Mouse (Mus musculus) hindbrain, embryonic 12.5 days (tissue): ENCODE results near the gene Stk11. TPM values are rescaled to one million over a fixed set of nuclear protein-coding genes. Genes with fewer than 3 reads are reported as not detected.

Experiments used
- ATAC-seq: fragments of 200-750 bp; cut with Nextera tagmentation; 2 replicates; pipeline ENCODE4 v1.8.0; 2017; ENCODE audit warnings: moderate TSS enrichment; ENCODE audit not compliant: low FRiP score
- H3K27ac ChIP-seq: fragments of 300-500 bp; sonication (generic); 2 replicates; pipeline ENCODE4 v1.5.1; 2016; ENCODE audit warnings: mild to moderate bottlenecking
- H3K27me3 ChIP-seq: fragments of 300-500 bp; sonication (generic); 2 replicates; pipeline ENCODE4 v1.6.1; 2016; ENCODE audit warnings: mild to moderate bottlenecking
- H3K36me3 ChIP-seq: fragments of 300-500 bp; sonication (generic); 2 replicates; pipeline ENCODE4 v1.6.1; 2016; ENCODE audit warnings: mild to moderate bottlenecking
- H3K4me1 ChIP-seq: fragments of 300-500 bp; sonication (generic); 2 replicates; pipeline ENCODE4 v1.6.1; 2016
- H3K4me2 ChIP-seq: fragments of 300-500 bp; sonication (generic); replicated peaks from 2 replicates; pipeline ENCODE4 v1.6.1; 2016; ENCODE audit warnings: mild to moderate bottlenecking
- H3K4me3 ChIP-seq: fragments of 300-500 bp; sonication (generic); 2 replicates; pipeline ENCODE4 v1.5.1; 2016; ENCODE audit warnings: mild to moderate bottlenecking
- H3K9ac ChIP-seq: fragments of 300-500 bp; sonication (generic); 2 replicates; pipeline ENCODE4 v1.6.1; 2016; ENCODE audit warnings: mild to moderate bottlenecking, moderate library complexity
- H3K9me3 ChIP-seq: fragments of 300-500 bp; sonication (generic); replicated peaks from 2 replicates; pipeline ENCODE4 v1.6.1; 2016; ENCODE audit warnings: mild to moderate bottlenecking
- WGBS: fragments of 180-500 bp; shearing (Covaris S2); methylation state at CpG from one replicate; pipeline ENCODE4 v1.1.7; 2016; 5-methylcytosine and 5-hydroxymethylcytosine counted together
- polyA plus RNA-seq: library from polyadenylated mRNA; unstranded; fragments of >200 nt; fragmentation: Nextera tagmentation; extraction: Ambion mirVana; gene quantifications from 2 replicates; pipeline ENCODE4 v1.2.1, GENCODE M21; 2016

Stk11 gene
- polyA plus RNA-seq, 1 experiment from 2014 or later: 16.1 TPM

DNA sequence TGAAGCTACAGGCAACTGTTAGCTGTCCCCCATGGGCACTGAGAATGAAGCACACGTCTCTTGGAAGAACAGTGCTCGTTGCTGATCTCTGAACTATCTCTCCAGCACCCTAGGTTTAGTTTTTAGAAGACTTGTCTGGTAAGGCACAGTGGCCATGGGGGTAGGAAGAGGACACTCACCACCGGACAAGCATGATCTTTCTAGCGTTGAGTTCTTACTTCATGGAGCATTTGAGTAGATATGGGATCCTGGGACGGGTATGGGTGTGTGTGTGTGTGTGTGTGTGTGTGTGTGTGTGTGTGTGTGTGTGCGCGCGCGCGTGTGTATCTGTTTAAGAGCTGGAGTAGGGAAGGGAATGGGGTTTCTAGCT lies 25.0 kb downstream of the Stk11 start, which contains the start of gene Cbarp:
Gene Cbarp, minus strand, starts transcription at position 170 of the 370 bp plus-strand sequence.
- H3K4me2 ChIP-seq: peak within 1 kb of the TSS; percentile 96
- H3K4me3 ChIP-seq: peak within 1 kb of the TSS; percentile 72
- H3K9me3 ChIP-seq: no peaks in the 10 kb centered on the region
- 77% methylated on average over 10 of the region's 10 CpGs for WGBS
- H3K27me3 ChIP-seq: peaks cover 19% of the 10 kb centered on the region
- peaks cover 30% of the 10 kb centered on the region for H3K36me3 ChIP-seq
- H3K27ac ChIP-seq: peak within 1 kb of the TSS; percentile 96
- no peak for ATAC-seq
- peaks cover 54% of the 10 kb centered on the region for H3K4me1 ChIP-seq
- H3K9ac ChIP-seq: peak within 1 kb of the TSS; percentile 59

DNA sequence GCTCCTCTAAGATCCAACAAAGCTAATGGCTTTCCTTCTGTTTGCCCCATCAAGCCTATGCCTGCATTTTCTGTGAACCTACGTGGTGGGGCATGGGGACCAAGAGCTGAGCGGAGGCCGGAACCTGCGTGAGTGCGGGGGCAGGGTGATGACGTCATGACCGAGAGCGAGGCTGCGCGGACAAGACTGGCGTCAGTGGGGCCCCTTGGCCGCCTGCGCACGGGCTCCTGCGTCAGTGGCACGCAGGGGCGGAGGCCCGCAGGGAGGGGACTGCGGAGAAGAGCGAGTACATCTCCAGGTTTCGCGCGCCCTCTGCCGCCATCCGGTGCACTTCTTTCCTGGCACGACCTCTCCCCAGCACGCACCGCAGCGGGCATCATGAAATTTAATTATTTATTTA lies 25.6 kb downstream of the Stk11 start:
- Histone ChIP-seq H3K27ac (peak overlapping the region; percentile 89), H3K4me2 (peak overlapping the region; percentile 89), H3K4me3 (peak overlapping the region; percentile 64), H3K4me1 (peaks cover 58% of the 10 kb centered on the region), H3K27me3 (peaks cover 13% of the 10 kb centered on the region), H3K9ac (peak overlapping the region; percentile 59), H3K9me3 (no peaks in the 10 kb centered on the region), H3K36me3 (peaks cover 24% of the 10 kb centered on the region)
- peak; percentile 39 for ATAC-seq
- 0% methylated on average over 29 of the region's 29 CpGs for WGBS

- Histone ChIP-seq H3K27me3 (peaks cover 6% of the 10 kb centered on the region), H3K36me3 (peaks cover 20% of the 10 kb centered on the region), H3K4me2 (peak overlapping the region; percentile 89), H3K9me3 (no peaks in the 10 kb centered on the region), H3K4me3 (peak overlapping the region; percentile 64), H3K27ac (peak overlapping the region; percentile 89), H3K4me1 (peaks cover 52% of the 10 kb centered on the region), H3K9ac (peak overlapping the region; percentile 87)
- 1% methylated on average over 42 of the region's 43 CpGs for WGBS
- ATAC-seq: peak; percentile 81
Measured at GRCm38 (mm10) chr10:80141786-80142529, 26.4 kb downstream of the Stk11 start.

- Histone ChIP-seq H3K9ac (peak overlapping the region; percentile 87), H3K27me3 (peaks cover under 1% of the 10 kb centered on the region; the same call in 1 of the 2 replicates), H3K4me1 (peaks cover 52% of the 10 kb centered on the region), H3K27ac (peak overlapping the region; percentile 75), H3K9me3 (no peaks in the 10 kb centered on the region), H3K36me3 (peaks cover 20% of the 10 kb centered on the region), H3K4me2 (peak overlapping the region; percentile 89), H3K4me3 (peak overlapping the region; percentile 64)
- WGBS: under 1% methylated on average over 15 of the region's 15 CpGs
- ATAC-seq: no peak; the same call in 1 of the 2 replicates
Measured at GRCm38 (mm10) chr10:80142530-80142925, 26.9 kb downstream of the Stk11 start.

GRCm38 (mm10) chr10:80143664-80144063 lies 28.1 kb downstream of the Stk11 start:
- H3K4me3 ChIP-seq: no peak overlapping the region
- peaks cover 46% of the 10 kb centered on the region for H3K4me1 ChIP-seq
- H3K9me3 ChIP-seq: no peaks in the 10 kb centered on the region
- 92% methylated on average over 7 of the region's 7 CpGs for WGBS
- peaks cover 20% of the 10 kb centered on the region for H3K36me3 ChIP-seq
- no peak overlapping the region for H3K9ac ChIP-seq
- H3K27me3 ChIP-seq: no peaks in the 10 kb centered on the region
- 0 out of 2 replicates have a peak overlapping the region, but pooled peaks have one; percentile 4 for H3K27ac ChIP-seq
- no peak for ATAC-seq
- no peak overlapping the region for H3K4me2 ChIP-seq

DNA sequence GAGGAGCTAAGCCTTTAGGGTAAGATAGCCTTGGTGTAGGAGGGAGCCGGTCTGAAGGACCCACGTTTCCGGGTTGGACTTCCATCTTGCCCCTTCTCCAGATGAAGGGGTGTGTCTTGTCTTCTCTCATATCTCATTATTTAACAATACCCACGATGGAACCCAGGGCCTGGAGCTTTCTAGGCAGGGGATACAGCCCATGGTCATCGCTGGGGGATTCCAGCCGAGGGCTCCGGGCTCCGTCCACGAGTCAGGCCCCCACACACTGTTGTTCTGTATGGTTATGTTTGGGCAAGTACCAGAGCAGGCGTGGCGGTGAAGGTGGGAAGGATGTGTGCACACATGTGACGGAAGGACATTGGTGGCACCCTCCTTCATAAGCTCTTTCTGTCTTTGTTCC lies 28.6 kb downstream of the Stk11 start:
- peaks cover 20% of the 10 kb centered on the region for H3K36me3 ChIP-seq
- no peak for ATAC-seq
- no peak overlapping the region for H3K9ac ChIP-seq
- H3K9me3 ChIP-seq: no peaks in the 10 kb centered on the region
- 93% methylated on average over 12 of the region's 12 CpGs for WGBS
- H3K4me3 ChIP-seq: no peak overlapping the region
- H3K27me3 ChIP-seq: no peaks in the 10 kb centered on the region
- H3K4me2 ChIP-seq: no peak overlapping the region
- H3K4me1 ChIP-seq: peaks cover 45% of the 10 kb centered on the region
- H3K27ac ChIP-seq: 0 out of 2 replicates have a peak overlapping the region, but pooled peaks have one; percentile 4

DNA sequence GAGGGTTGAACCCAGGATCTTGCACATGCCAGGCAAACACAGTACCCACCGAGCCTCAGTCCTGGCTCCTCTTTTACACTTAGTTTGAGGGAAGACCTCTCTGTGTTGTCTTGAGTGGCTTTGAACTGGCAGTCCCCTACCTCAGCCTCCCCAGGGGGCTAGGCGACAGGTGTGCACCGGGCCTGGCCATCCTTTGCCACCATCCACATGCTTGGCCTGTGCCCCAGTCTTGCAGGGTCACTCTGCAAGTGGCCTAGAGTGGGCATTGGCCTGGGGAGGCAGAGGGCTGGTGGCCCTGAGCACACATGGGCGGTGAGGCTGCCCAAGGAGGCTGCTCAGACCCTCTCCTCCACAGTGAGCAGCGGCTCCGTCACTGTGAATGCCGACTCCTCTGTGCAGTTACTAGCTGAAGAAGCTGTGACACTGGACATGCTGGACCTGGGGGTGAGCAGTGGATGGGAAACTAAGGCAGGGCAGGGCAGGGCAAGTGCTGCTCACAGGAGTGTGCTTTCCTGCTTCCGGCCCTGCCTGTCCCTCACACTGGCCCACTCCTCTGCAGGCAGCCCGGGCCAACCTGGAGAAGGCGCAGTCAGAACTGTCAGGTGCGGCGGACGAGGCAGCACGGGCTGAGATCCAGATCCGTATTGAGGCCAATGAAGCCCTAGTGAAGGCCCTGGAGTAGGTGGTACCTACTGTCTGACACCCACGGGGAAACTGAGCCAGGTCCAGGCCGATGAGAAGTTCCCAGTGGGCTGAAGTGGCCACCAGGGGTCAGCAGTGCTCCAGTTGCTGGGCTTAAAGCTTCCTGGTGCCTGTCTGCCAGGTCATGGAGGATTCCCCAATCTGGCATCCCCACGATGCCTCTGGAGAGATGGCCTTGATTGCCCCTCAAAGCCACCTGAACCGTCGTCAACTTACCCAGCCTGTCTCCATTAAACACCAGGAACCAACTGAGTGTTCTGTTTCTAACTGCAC lies 29.5 kb downstream of the Stk11 start:
- Histone ChIP-seq H3K4me2 (0 out of 2 replicates have a peak overlapping the region, but pooled peaks have one; percentile 0), H3K9ac (no peak overlapping the region), H3K27me3 (no peaks in the 10 kb centered on the region), H3K27ac (0 out of 2 replicates have a peak overlapping the region, but pooled peaks have one; percentile 31), H3K4me1 (peaks cover 40% of the 10 kb centered on the region), H3K9me3 (no peaks in the 10 kb centered on the region), H3K4me3 (0 out of 2 replicates have a peak overlapping the region, but pooled peaks have one; percentile 3), H3K36me3 (peaks cover 20% of the 10 kb centered on the region)
- ATAC-seq: no peak
- WGBS: 71% methylated on average over 20 of the region's 20 CpGs

- H3K9ac ChIP-seq: no peak overlapping the region
- ATAC-seq: no peak
- H3K4me1 ChIP-seq: peaks cover 38% of the 10 kb centered on the region
- 92% methylated on average over 6 of the region's 6 CpGs for WGBS
- 0 out of 2 replicates have a peak overlapping the region, but pooled peaks have one; percentile 3 for H3K4me3 ChIP-seq
- H3K9me3 ChIP-seq: no peaks in the 10 kb centered on the region
- peaks cover 20% of the 10 kb centered on the region for H3K36me3 ChIP-seq
- H3K27me3 ChIP-seq: no peaks in the 10 kb centered on the region
- 0 out of 2 replicates have a peak overlapping the region, but pooled peaks have one; percentile 31 for H3K27ac ChIP-seq
- H3K4me2 ChIP-seq: no peak overlapping the region
Measured at GRCm38 (mm10) chr10:80145896-80146295, 30.3 kb downstream of the Stk11 start.

- 0 out of 2 replicates have a peak overlapping the region, but pooled peaks have one; percentile 1 for H3K4me2 ChIP-seq
- H3K27me3 ChIP-seq: no peaks in the 10 kb centered on the region
- H3K4me1 ChIP-seq: peaks cover 32% of the 10 kb centered on the region
- peaks cover 27% of the 10 kb centered on the region for H3K36me3 ChIP-seq
- WGBS: 75% methylated on average over 4 of the region's 4 CpGs
- 0 out of 2 replicates have a peak overlapping the region, but pooled peaks have one; percentile 97 for H3K27ac ChIP-seq
- ATAC-seq: no peak
- H3K4me3 ChIP-seq: no peak overlapping the region
- no peaks in the 10 kb centered on the region for H3K9me3 ChIP-seq
- H3K9ac ChIP-seq: no peak overlapping the region
Measured at GRCm38 (mm10) chr10:80146568-80147011, 31.0 kb downstream of the Stk11 start.

- Histone ChIP-seq H3K36me3 (peaks cover 33% of the 10 kb centered on the region), H3K9me3 (no peaks in the 10 kb centered on the region), H3K4me2 (peak overlapping the region; percentile 72), H3K4me1 (peaks cover 35% of the 10 kb centered on the region), H3K27ac (peak overlapping the region; percentile 97), H3K9ac (peak overlapping the region; percentile 91; the same call in 1 of the 2 replicates), H3K27me3 (no peaks in the 10 kb centered on the region), H3K4me3 (peak overlapping the region; percentile 99)
- 72% methylated on average over 5 of the region's 5 CpGs for WGBS
- ATAC-seq: no peak
Measured at GRCm38 (mm10) chr10:80147146-80147718, 31.6 kb downstream of the Stk11 start.

DNA sequence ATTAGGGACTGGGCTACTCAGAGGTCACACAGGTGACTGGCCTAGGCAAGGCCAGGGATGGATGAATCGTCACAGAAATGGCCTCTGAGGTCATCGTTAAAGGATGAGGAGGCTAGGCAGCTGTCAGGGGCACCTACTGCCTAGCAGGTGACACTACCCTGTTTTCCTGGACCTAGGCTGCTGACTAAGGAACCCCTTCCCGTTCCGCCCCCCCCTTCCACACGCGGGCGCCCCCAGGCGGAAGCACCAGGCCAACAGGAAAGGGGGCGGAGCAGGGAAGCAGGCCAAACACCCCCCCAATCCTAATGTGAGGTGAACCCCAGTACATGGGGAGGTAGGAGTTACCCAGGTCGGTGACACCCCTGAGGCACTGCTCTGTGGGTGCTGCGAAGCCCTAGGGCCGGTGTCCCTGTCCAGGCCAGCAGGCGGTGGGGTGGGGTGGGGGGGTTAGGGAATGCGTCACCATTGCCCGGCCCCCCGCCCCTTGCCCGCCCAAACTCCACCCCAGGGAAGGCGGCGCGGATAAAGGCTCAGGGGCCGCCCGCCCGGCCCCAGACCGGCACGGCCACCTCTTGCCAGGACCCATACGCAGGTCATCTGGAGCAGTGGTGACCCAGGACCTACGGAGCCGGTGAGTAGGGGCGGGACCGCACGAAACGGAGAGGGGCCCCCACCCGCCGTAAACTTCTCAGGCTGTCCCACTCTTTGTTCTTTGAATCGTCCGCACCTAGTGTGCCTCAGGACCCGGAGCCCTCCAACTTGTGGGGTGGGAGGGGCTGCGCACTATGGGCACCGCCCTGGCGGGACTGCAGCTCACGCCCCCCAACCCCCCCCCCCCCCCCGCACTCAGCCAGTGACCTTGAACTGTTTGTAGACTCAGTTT lies 32.4 kb downstream of the Stk11 start, which contains the start of gene Midn:
Gene Midn, plus strand, starts transcription at position 554 of the 883 bp plus-strand sequence.
- H3K27ac ChIP-seq: peak within 1 kb of the TSS; percentile 97
- H3K9ac ChIP-seq: peak within 1 kb of the TSS; percentile 91
- no peaks in the 10 kb centered on the region for H3K9me3 ChIP-seq
- under 1% methylated on average over 42 of the region's 42 CpGs for WGBS
- peaks cover 40% of the 10 kb centered on the region for H3K36me3 ChIP-seq
- H3K4me2 ChIP-seq: peak within 1 kb of the TSS; percentile 72
- no peaks in the 10 kb centered on the region for H3K27me3 ChIP-seq
- peak; percentile 24 for ATAC-seq
- H3K4me1 ChIP-seq: peaks cover 38% of the 10 kb centered on the region
- peak within 1 kb of the TSS; percentile 99 for H3K4me3 ChIP-seq
